ENCODE assay signal across 22 mouse cellular contexts in genomic region chr1:192828928-192829327, GRCm38 (mm10). TPM values are rescaled to one million over a fixed set of nuclear protein-coding genes. Genes with fewer than 3 reads are reported as not detected.
A peak's percentile ranks its signal among the peaks of the same experiment; 100 is the strongest.
DNase-seq lines count a peak whose midpoint lies in the region; ATAC-seq and TF ChIP-seq lines count a peak whose summit lies in the region.
"Had no signal": no experiment of that assay in that cellular context is flagged by ENCODE, and none has a peak within 500 bp of the region (broad histone marks: within the 10 kb centered on the region; RNA-seq: fewer than 3 reads in every experiment).

No protein-coding gene starts in this region.

- peak overlapping the region; percentile 39; the same call in 1 of the 2 replicates for H3K27ac ChIP-seq in embryonic facial prominence, embryonic 15.5 days (replicated peaks)
- H3K27ac ChIP-seq in olfactory bulb, adult 2 months (ENCODE audit: insufficient read depth, low read depth, low read length) = peak overlapping the region; percentile 20; the same call in 1 of the 2 replicates
- H3K27ac ChIP-seq: heart, adult 2 months; kidney, postnatal 0 days; liver, embryonic 14.5 days; neural tube, embryonic 12.5 days had no signal

- WGBS in embryonic facial prominence, embryonic 15.5 days = 50% methylated on average over 7 of the region's 7 CpGs
- WGBS in olfactory bulb, adult 2 months = 35% methylated on average over 7 of the region's 7 CpGs

- no peak for ATAC-seq in embryonic facial prominence, embryonic 15.5 days (ENCODE audit: insufficient number of reproducible peaks, low FRiP score, low TSS enrichment, low read depth)
- ATAC-seq: forebrain, postnatal 0 days; hindbrain, embryonic 16.5 days; lung, postnatal 0 days had no signal

- H3K27me3 ChIP-seq in embryonic facial prominence, embryonic 15.5 days = peaks cover 4% of the 10 kb centered on the region; the same call in 1 of the 2 replicates

- TF ChIP-seq POLR2A in olfactory bulb, adult 2 months (IDR thresholded peaks at IDR 0.05; ENCODE audit: insufficient read depth, low read depth, low read length) = no peak

- DNase-seq in left cerebral cortex, adult 18-20 months (ENCODE audit: low spot score in 2 of 2) = peak; percentile 28 to 36
- no peak for DNase-seq in left cerebral cortex, adult 11 months (ENCODE audit: low spot score)
- peak; percentile 22 for DNase-seq in right cerebral cortex, postnatal 25 days
- no peak for DNase-seq in right cerebral cortex, postnatal 14 days
- DNase-seq in heart, adult 11 months = no peak
- no peak for DNase-seq in heart, postnatal 36 days
- DNase-seq: adrenal gland, postnatal 36 days; cerebellum, postnatal 10 days; embryo, embryonic 11 days; forebrain, postnatal 0 days; heart, adult 2 months; heart, postnatal 10 days; kidney, adult 11 months had no signal

- H3K9me3 ChIP-seq in embryonic facial prominence, embryonic 15.5 days (replicated peaks) = no peaks in the 10 kb centered on the region
- H3K9me3 ChIP-seq: neural tube, embryonic 12.5 days had no signal

- no peak overlapping the region for H3K4me3 ChIP-seq in embryonic facial prominence, embryonic 15.5 days (replicated peaks)
- no peak overlapping the region for H3K4me3 ChIP-seq in olfactory bulb, adult 2 months (ENCODE audit: insufficient read depth, low read depth, low read length)
- H3K4me3 ChIP-seq: heart, adult 2 months; neural tube, embryonic 12.5 days had no signal

- no peaks in the 10 kb centered on the region for H3K36me3 ChIP-seq in embryonic facial prominence, embryonic 15.5 days
- H3K36me3 ChIP-seq: neural tube, embryonic 12.5 days had no signal

- no peak overlapping the region for H3K4me2 ChIP-seq in embryonic facial prominence, embryonic 15.5 days (replicated peaks)
- H3K4me2 ChIP-seq: neural tube, embryonic 12.5 days had no signal

- peaks cover 47% of the 10 kb centered on the region for H3K4me1 ChIP-seq in embryonic facial prominence, embryonic 15.5 days
- peaks cover 24% of the 10 kb centered on the region for H3K4me1 ChIP-seq in olfactory bulb, adult 2 months (ENCODE audit: control insufficient read depth, insufficient read depth, low read length)

- intact Hi-C loops in heart, postnatal 36 days (cut with DNase I) = no loop called here

- H3K9ac ChIP-seq in embryonic facial prominence, embryonic 15.5 days = no peak overlapping the region
- H3K9ac ChIP-seq: forebrain, postnatal 0 days; liver, embryonic 14.5 days; neural tube, embryonic 12.5 days had no signal

- no peak for TF ChIP-seq CTCF in olfactory bulb, adult 2 months (IDR thresholded peaks at IDR 0.05; ENCODE audit: insufficient read depth, low read depth, low read length)

RNA-seq across cellular contexts. Expression of gene Sertad4, which starts 26.6 kb away (rescaled TPM):
- 10 to 100 TPM; 12.3 to 13.6 TPM for total RNA-seq in left cerebral cortex, adult 18-20 months (2021)
- 58.0 and 63.4 TPM in 2 replicates for polyA plus RNA-seq in embryonic facial prominence, embryonic 15.5 days (2015; fragmentation: Nextera tagmentation; extraction: Ambion mirVana)
- not detected in 2 replicates for polyA plus RNA-seq in olfactory bulb, adult 2 months (2012; ENCODE audit: insufficient read depth, insufficient read length, low replicate concordance, missing spikeins)
- 1 to 10 TPM; 3.8 to 6.2 TPM for total RNA-seq in heart, postnatal 36 days (2021)
- total RNA-seq: megakaryocyte progenitor cell, adult 5-6 weeks; monocyte, adult 5-6 weeks had no signal

RNA-seq across cellular contexts. Expression of gene Hhat, which starts 57.9 kb away (rescaled TPM):
- total RNA-seq in left cerebral cortex, adult 18-20 months (2021) = 1 to 10 TPM; 1.3 to 1.7 TPM
- 9.5 and 9.6 TPM in 2 replicates for polyA plus RNA-seq in embryonic facial prominence, embryonic 15.5 days (2015; fragmentation: Nextera tagmentation; extraction: Ambion mirVana)
- not detected in 2 replicates for polyA plus RNA-seq in olfactory bulb, adult 2 months (2012; ENCODE audit: insufficient read depth, insufficient read length, low replicate concordance, missing spikeins)
- total RNA-seq in heart, postnatal 36 days (2021) = 1 to 10 TPM; 2.1 to 2.4 TPM

Comparison
In these comparisons a context has a peak if more than half of its experiments do, and no peak if none do; other contexts are left out.
1. DNase-seq: peak in left cerebral cortex, adult 18-20 months (2 of 2) and right cerebral cortex, postnatal 25 days (single experiment); none in left cerebral cortex, adult 11 months (single experiment), right cerebral cortex, postnatal 14 days (single experiment), heart, adult 11 months (single experiment) and heart, postnatal 36 days (0 of 2).